Mouse (Mus musculus): ENCODE measurements around the gene Ticam1. TPM values are rescaled to one million over a fixed set of nuclear protein-coding genes. Genes with fewer than 3 reads are reported as not detected.
"Not testable (repeated sequence)": the region's sequence is repeated elsewhere in the genome, so short reads cannot be mapped to it uniquely, and the experiment has no call there.

Ticam1 gene
- polyA plus RNA-seq, 1 experiment from 2014 or later: 1.3 TPM

- Histone ChIP-seq H3K4me3 (replicated peaks) (0 out of 2 replicates have a peak overlapping the region, but pooled peaks have one; percentile 1), H3K4me2 (replicated peaks) (peak overlapping the region; percentile 98), H3K9ac (replicated peaks) (peak overlapping the region; percentile 36; the same call in 1 of the 2 replicates), H3K4me1 (replicated peaks) (peaks cover 57% of the 10 kb centered on the region), H3K9me3 (no peaks in the 10 kb centered on the region), H3K27me3 (no peaks in the 10 kb centered on the region), H3K27ac (no peak overlapping the region), H3K36me3 (peaks cover 54% of the 10 kb centered on the region)
- 95% methylated on average over 10 of the region's 10 CpGs for WGBS
- no peak for ATAC-seq
Measured at GRCm38 (mm10) chr17:56259301-56260037, 17.1 kb downstream of the Ticam1 start.

- not testable (repeated sequence) for H3K27me3 ChIP-seq, H3K27ac ChIP-seq, ATAC-seq, H3K9me3 ChIP-seq
- peaks cover 57% of the 10 kb centered on the region for H3K4me1 ChIP-seq (replicated peaks)
- 0 out of 2 replicates have a peak overlapping the region, but pooled peaks have one; percentile 1 for H3K4me3 ChIP-seq (replicated peaks)
- WGBS: 73% methylated on average over 2 of the region's 2 CpGs
- peaks cover 54% of the 10 kb centered on the region for H3K36me3 ChIP-seq
- H3K9ac ChIP-seq (replicated peaks): peak overlapping the region; percentile 36; the same call in 1 of the 2 replicates
- peak overlapping the region; percentile 98 for H3K4me2 ChIP-seq (replicated peaks)
Measured at GRCm38 (mm10) chr17:56258812-56259211, 17.8 kb downstream of the Ticam1 start.

- H3K9ac ChIP-seq (replicated peaks); H3K27ac ChIP-seq; H3K27me3 ChIP-seq; H3K9me3 ChIP-seq; ATAC-seq: not testable (repeated sequence)
- WGBS: 96% methylated on average over 19 of the region's 19 CpGs
- peak overlapping the region; percentile 98 for H3K4me2 ChIP-seq (replicated peaks)
- 0 out of 2 replicates have a peak overlapping the region, but pooled peaks have one; percentile 5 for H3K4me3 ChIP-seq (replicated peaks)
- peaks cover 57% of the 10 kb centered on the region for H3K4me1 ChIP-seq (replicated peaks)
- H3K36me3 ChIP-seq: peaks cover 54% of the 10 kb centered on the region
Measured at GRCm38 (mm10) chr17:56258269-56258668, 18.3 kb downstream of the Ticam1 start.

- peaks cover 45% of the 10 kb centered on the region for H3K36me3 ChIP-seq
- peaks cover 50% of the 10 kb centered on the region for H3K4me1 ChIP-seq (replicated peaks)
- H3K4me2 ChIP-seq (replicated peaks): peak overlapping the region; percentile 98
- peak overlapping the region; percentile 79 for H3K9ac ChIP-seq (replicated peaks)
- 13% methylated on average over 58 of the region's 58 CpGs for WGBS
- peak overlapping the region; percentile 72 for H3K4me3 ChIP-seq (replicated peaks)
- H3K27ac ChIP-seq: peak overlapping the region; percentile 78
- no peaks in the 10 kb centered on the region for H3K9me3 ChIP-seq
- no peaks in the 10 kb centered on the region for H3K27me3 ChIP-seq
- ATAC-seq: peak; percentile 7
Measured at GRCm38 (mm10) chr17:56257181-56257894, 19.2 kb downstream of the Ticam1 start.

- WGBS: under 1% methylated on average over 28 of the region's 28 CpGs
- Histone ChIP-seq H3K27me3 (no peaks in the 10 kb centered on the region), H3K9ac (replicated peaks) (peak within 1 kb of the TSS; percentile 79), H3K27ac (peak within 1 kb of the TSS; percentile 83), H3K4me3 (replicated peaks) (peak within 1 kb of the TSS; percentile 72), H3K4me1 (replicated peaks) (peaks cover 44% of the 10 kb centered on the region), H3K4me2 (replicated peaks) (peak within 1 kb of the TSS; percentile 98), H3K36me3 (peaks cover 36% of the 10 kb centered on the region), H3K9me3 (no peaks in the 10 kb centered on the region)
- peak; percentile 93 for ATAC-seq
Measured at GRCm38 (mm10) chr17:56256239-56256881, 20.2 kb downstream of the Ticam1 start, which contains the start of gene Fem1a. Gene Fem1a, plus strand, starts transcription at chr17:56256810.

GRCm38 (mm10) chr17:56255863-56256238 is 20.7 kb downstream of the Ticam1 start:
- H3K27me3 ChIP-seq: no peaks in the 10 kb centered on the region
- peak overlapping the region; percentile 83 for H3K27ac ChIP-seq
- peaks cover 31% of the 10 kb centered on the region for H3K36me3 ChIP-seq
- under 1% methylated on average over 32 of the region's 32 CpGs for WGBS
- peaks cover 44% of the 10 kb centered on the region for H3K4me1 ChIP-seq (replicated peaks)
- peak overlapping the region; percentile 54; the same call in 1 of the 2 replicates for H3K9ac ChIP-seq (replicated peaks)
- peak overlapping the region; percentile 69 for H3K4me2 ChIP-seq (replicated peaks)
- H3K4me3 ChIP-seq (replicated peaks): peak overlapping the region; percentile 72
- peak; percentile 90 for ATAC-seq
- no peaks in the 10 kb centered on the region for H3K9me3 ChIP-seq

- Histone ChIP-seq H3K9me3 (no peaks in the 10 kb centered on the region), H3K27ac (peak overlapping the region; percentile 63), H3K36me3 (peaks cover 27% of the 10 kb centered on the region), H3K4me1 (replicated peaks) (peaks cover 44% of the 10 kb centered on the region), H3K4me2 (replicated peaks) (peak overlapping the region; percentile 69), H3K27me3 (no peaks in the 10 kb centered on the region), H3K4me3 (replicated peaks) (no peak overlapping the region), H3K9ac (replicated peaks) (no peak overlapping the region)
- peak; percentile 4 for ATAC-seq
- WGBS: 18% methylated on average over 9 of the region's 9 CpGs
Measured at GRCm38 (mm10) chr17:56255429-56255828, 21.2 kb downstream of the Ticam1 start.

- no peaks in the 10 kb centered on the region for H3K9me3 ChIP-seq
- no peak overlapping the region for H3K4me2 ChIP-seq (replicated peaks)
- peaks cover 19% of the 10 kb centered on the region for H3K36me3 ChIP-seq
- H3K4me3 ChIP-seq (replicated peaks): no peak overlapping the region
- H3K9ac ChIP-seq (replicated peaks): no peak overlapping the region
- H3K27ac ChIP-seq: no peak overlapping the region
- 74% methylated on average over 4 of the region's 4 CpGs for WGBS
- H3K27me3 ChIP-seq: no peaks in the 10 kb centered on the region
- no peak for ATAC-seq
- peaks cover 41% of the 10 kb centered on the region for H3K4me1 ChIP-seq (replicated peaks)
Measured at GRCm38 (mm10) chr17:56254695-56255094, 21.9 kb downstream of the Ticam1 start.

GRCm38 (mm10) chr17:56251136-56251829 is 25.3 kb downstream of the Ticam1 start:
- Histone ChIP-seq H3K36me3 (no peaks in the 10 kb centered on the region), H3K27me3 (no peaks in the 10 kb centered on the region), H3K9me3 (no peaks in the 10 kb centered on the region), H3K4me3 (replicated peaks) (no peak overlapping the region), H3K9ac (replicated peaks) (no peak overlapping the region), H3K4me2 (replicated peaks) (peak overlapping the region; percentile 34), H3K27ac (peak overlapping the region; percentile 71), H3K4me1 (replicated peaks) (peaks cover 16% of the 10 kb centered on the region)
- peak; percentile 65 for ATAC-seq
- 21% methylated on average over 6 of the region's 6 CpGs for WGBS

- H3K9me3 ChIP-seq: no peaks in the 10 kb centered on the region
- no peak overlapping the region for H3K27ac ChIP-seq
- peaks cover 9% of the 10 kb centered on the region for H3K4me1 ChIP-seq (replicated peaks)
- WGBS: 53% methylated on average over 7 of the region's 7 CpGs
- no peak overlapping the region for H3K4me3 ChIP-seq (replicated peaks)
- peaks cover 28% of the 10 kb centered on the region; the same call in 1 of the 2 replicates for H3K27me3 ChIP-seq
- no peak for ATAC-seq
- no peaks in the 10 kb centered on the region for H3K36me3 ChIP-seq
- no peak overlapping the region for H3K4me2 ChIP-seq (replicated peaks)
- no peak overlapping the region for H3K9ac ChIP-seq (replicated peaks)
Measured at GRCm38 (mm10) chr17:56245608-56246007, 31.0 kb downstream of the Ticam1 start.
